Mouse (Mus musculus): ENCODE data around the gene 4930430F08Rik. TPM values are rescaled to one million over a fixed set of nuclear protein-coding genes. Genes with fewer than 3 reads are reported as not detected.

The 4930430F08Rik gene
- polyA plus RNA-seq, 1 experiment from 2014 or later = 19.3 TPM

- Histone ChIP-seq H3K27me3 (ENCODE audit: control insufficient read depth, insufficient read depth, low read length) (no peaks in the 10 kb centered on the region), H3K4me3 (ENCODE audit: low read depth, low read length) (no peak overlapping the region), H3K9ac (replicated peaks; ENCODE audit: low read depth, low read length) (no peak overlapping the region), H3K36me3 (ENCODE audit: control insufficient read depth, insufficient read depth, low read length) (no peaks in the 10 kb centered on the region), H3K27ac (ENCODE audit: low read depth, low read length) (no peak overlapping the region), H3K4me1 (ENCODE audit: control insufficient read depth, insufficient read depth, low read length) (no peaks in the 10 kb centered on the region), H3K9me3 (ENCODE audit: control insufficient read depth, low read length) (no peaks in the 10 kb centered on the region), H3K4me2 (ENCODE audit: low read depth, low read length) (no peak overlapping the region)
- WGBS = 93% methylated on average over 9 of the region's 9 CpGs
- ATAC-seq (ENCODE audit: low read depth) = no peak
These were observed 65.5 kb downstream of the 4930430F08Rik start for GRCm38 (mm10) chr10:100524499-100525390.

- H3K27me3 ChIP-seq (ENCODE audit: control insufficient read depth, insufficient read depth, low read length) = no peaks in the 10 kb centered on the region
- peaks cover 5% of the 10 kb centered on the region for H3K36me3 ChIP-seq (ENCODE audit: control insufficient read depth, insufficient read depth, low read length)
- no peaks in the 10 kb centered on the region for H3K4me1 ChIP-seq (ENCODE audit: control insufficient read depth, insufficient read depth, low read length)
- ATAC-seq (ENCODE audit: low read depth) = no peak
- no peaks in the 10 kb centered on the region for H3K9me3 ChIP-seq (ENCODE audit: control insufficient read depth, low read length)
- 90% methylated on average over 9 of the region's 9 CpGs for WGBS
- no peak overlapping the region for H3K4me3 ChIP-seq (ENCODE audit: low read depth, low read length)
- no peak overlapping the region for H3K9ac ChIP-seq (replicated peaks; ENCODE audit: low read depth, low read length)
- no peak overlapping the region for H3K27ac ChIP-seq (ENCODE audit: low read depth, low read length)
- no peak overlapping the region for H3K4me2 ChIP-seq (ENCODE audit: low read depth, low read length)
These were observed 67.9 kb downstream of the 4930430F08Rik start for GRCm38 (mm10) chr10:100522330-100522729.

Other genes starting within 250 kb of the 4930430F08Rik start
- not detected in 2 replicates for gene Gm4302, start 249.6 kb downstream of the 4930430F08Rik start, polyA plus RNA-seq (2014; fragmentation: Nextera tagmentation; extraction: Ambion mirVana)
- gene Gm4303, start 244.5 kb downstream of the 4930430F08Rik start, polyA plus RNA-seq (2014; fragmentation: Nextera tagmentation; extraction: Ambion mirVana) = not detected in 2 replicates
- not detected in 2 replicates for gene Gm4305, start 239.3 kb downstream of the 4930430F08Rik start, polyA plus RNA-seq (2014; fragmentation: Nextera tagmentation; extraction: Ambion mirVana)
- gene Gm4307, start 229.1 kb downstream of the 4930430F08Rik start, polyA plus RNA-seq (2014; fragmentation: Nextera tagmentation; extraction: Ambion mirVana) = not detected in 2 replicates
- gene Gm4312, start 207.9 kb downstream of the 4930430F08Rik start, polyA plus RNA-seq (2014; fragmentation: Nextera tagmentation; extraction: Ambion mirVana) = not detected in 2 replicates
- 11.6 and 11.8 TPM in 2 replicates for gene Tmtc3, start 103.1 kb downstream of the 4930430F08Rik start, polyA plus RNA-seq (2014; fragmentation: Nextera tagmentation; extraction: Ambion mirVana)
- 7.6 and 9.1 TPM in 2 replicates for gene Cep290, start 102.9 kb downstream of the 4930430F08Rik start, polyA plus RNA-seq (2014; fragmentation: Nextera tagmentation; extraction: Ambion mirVana)
- 0.25 TPM in 1 of 2 replicates, not detected in the other for gene 1700017N19Rik, start 61 bp upstream of the 4930430F08Rik start, polyA plus RNA-seq (2014; fragmentation: Nextera tagmentation; extraction: Ambion mirVana)